Mouse (Mus musculus) erythroblast, embryonic 14.5 days (primary cell): ENCODE results near the gene Radil.

Experiments used
- GATA1 ChIP-seq: IDR thresholded peaks from 2 replicates; pipeline ENCODE4 v1.6.1; 2012; ENCODE audit warnings: low read length, inconsistent platforms, mixed read lengths
- TAL1 ChIP-seq: IDR thresholded peaks from 3 replicates; pipeline ENCODE4 v1.6.1; 2012; ENCODE audit warnings: low read length, inconsistent platforms, mixed read lengths

DNA sequence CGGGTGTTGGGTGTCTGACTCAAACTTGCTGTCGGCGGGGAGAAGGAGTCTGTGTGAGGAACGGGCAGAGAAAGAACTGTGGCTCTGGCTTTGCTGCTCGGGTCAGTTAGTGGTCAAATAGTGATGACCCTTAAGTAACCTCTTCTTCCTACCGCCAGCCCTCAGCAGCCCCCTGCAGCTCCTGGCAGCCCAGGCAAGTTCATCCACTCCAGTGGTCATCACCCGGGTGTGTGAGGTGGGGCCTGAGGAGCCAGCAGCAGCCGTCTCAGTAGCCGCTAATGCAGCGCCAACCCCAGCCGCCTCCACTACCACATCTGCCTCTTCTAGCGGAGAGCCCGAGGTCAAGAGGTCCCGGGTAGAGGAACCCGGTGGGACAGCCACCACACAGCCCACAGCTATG, 94.6 kb downstream of the Radil start:
- TF ChIP-seq GATA1 (no peak), TAL1 (no peak)
